Mouse (Mus musculus) bone marrow macrophage, adult 2 months (primary cell): ENCODE results near the gene Il2ra.

Source experiments
- CTCF ChIP-seq: IDR thresholded peaks from 2 replicates; pipeline ENCODE4 v1.5.1; 2012; ENCODE audit warnings: low read depth, mild to moderate bottlenecking, low read length, moderate library complexity
- POLR2A ChIP-seq: IDR thresholded peaks from 2 replicates; pipeline ENCODE4 v1.6.1; 2012; ENCODE audit warnings: mild to moderate bottlenecking, low read depth, low read length, borderline replicate concordance

DNA sequence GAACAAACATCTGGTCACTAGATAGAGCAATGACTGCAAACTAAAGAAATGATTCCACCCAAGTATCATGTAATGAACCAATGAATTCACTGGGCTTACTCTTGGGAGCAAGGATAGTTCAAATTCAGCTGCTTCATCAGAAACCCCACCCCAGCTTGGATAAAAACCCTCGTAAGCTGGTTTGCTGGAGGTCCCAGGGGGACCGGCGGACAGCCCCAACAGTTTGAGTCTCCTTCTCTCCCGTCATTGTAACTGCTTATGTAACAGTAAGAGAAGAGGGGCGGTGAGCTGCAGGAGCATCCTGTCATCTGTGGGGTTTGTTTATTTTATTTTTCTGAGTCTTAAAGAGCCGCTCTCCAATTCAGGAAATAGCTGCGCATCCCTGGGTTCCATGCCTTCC, 37.0 kb downstream of the Il2ra start:
- TF ChIP-seq CTCF: no peak
- no peak for TF ChIP-seq POLR2A
